Mouse (Mus musculus): ENCODE data around the gene H2afy.

DNA sequence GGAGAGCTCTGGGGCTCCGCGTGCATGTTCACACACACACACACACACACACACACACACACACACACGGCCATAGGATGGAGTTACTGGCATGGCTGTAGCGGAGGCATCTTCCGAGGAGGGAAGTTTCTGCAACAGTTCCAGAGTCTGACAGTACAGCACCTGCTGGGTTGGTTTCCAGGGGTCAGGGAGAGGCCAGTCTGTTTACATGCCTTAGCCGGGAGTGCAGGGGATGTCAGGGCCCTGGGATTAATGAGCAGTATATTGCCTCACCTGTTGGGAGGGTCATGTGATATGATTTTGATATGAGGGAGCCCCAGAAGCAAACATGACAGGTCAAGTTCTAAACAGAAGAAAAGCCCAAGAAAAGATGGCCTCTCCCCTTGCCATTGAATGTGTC, 66.5 kb downstream of the H2afy start:
- TF ChIP-seq POLR2A (IDR thresholded peaks at IDR 0.05; ENCODE audit: low read depth, low read length) = no peak
- TF ChIP-seq CTCF (IDR thresholded peaks at IDR 0.05; ENCODE audit: extremely low read depth, insufficient read length, insufficient replicate concordance, low read depth, low read length) = no peak

All from small intestine, adult 2 months (tissue).